Mouse (Mus musculus): ENCODE measurements around the gene Arpc5l. TPM values are rescaled to one million over a fixed set of nuclear protein-coding genes. Genes with fewer than 3 reads are reported as not detected.

The Arpc5l gene
- total RNA-seq, 2 experiments from 2014 or later: 79.8 TPM

Other genes with a start within 250 kb of the Arpc5l start
- 1 to 10 TPM; 7.1 to 8.2 TPM for gene Nr6a1, start 77.7 kb upstream of the Arpc5l start, total RNA-seq (2021)
- 10 to 100 TPM in 1 of 2 experiments, 1 to 10 TPM in 1; 9.1 to 13.0 TPM for gene Olfml2a, start 73.4 kb upstream of the Arpc5l start, total RNA-seq (2021)
- gene Wdr38, start 7.9 kb upstream of the Arpc5l start, total RNA-seq (2021): under 1 TPM; 0.33 to 0.46 TPM
- gene Rpl35, start 276 bp downstream of the Arpc5l start, total RNA-seq (2021): 100 to 1,000 TPM; 461 to 462 TPM
- gene Golga1, start 60.2 kb downstream of the Arpc5l start, total RNA-seq (2021): 10 to 100 TPM; 20.9 to 26.9 TPM
- 1 to 10 TPM; 6.9 to 9.9 TPM for gene Scai, start 185.4 kb downstream of the Arpc5l start, total RNA-seq (2021)
- 100 to 1,000 TPM in 1 of 2 experiments, 10 to 100 TPM in 1; 89.0 to 106 TPM for gene Ppp6c, start 221.1 kb downstream of the Arpc5l start, total RNA-seq (2021)